Mouse (Mus musculus) retina, adult 2 months (tissue): Measurements from ENCODE around the gene Pdia5.
A peak's percentile ranks its signal among the peaks of the same experiment; 100 is the strongest.

Experiments used
- DNase-seq: peaks from one replicate; pipeline ENCODE4 v3.0.0-alpha.2; 2012; ENCODE audit warnings: low read depth, low spot score

Pdia5 gene

DNA sequence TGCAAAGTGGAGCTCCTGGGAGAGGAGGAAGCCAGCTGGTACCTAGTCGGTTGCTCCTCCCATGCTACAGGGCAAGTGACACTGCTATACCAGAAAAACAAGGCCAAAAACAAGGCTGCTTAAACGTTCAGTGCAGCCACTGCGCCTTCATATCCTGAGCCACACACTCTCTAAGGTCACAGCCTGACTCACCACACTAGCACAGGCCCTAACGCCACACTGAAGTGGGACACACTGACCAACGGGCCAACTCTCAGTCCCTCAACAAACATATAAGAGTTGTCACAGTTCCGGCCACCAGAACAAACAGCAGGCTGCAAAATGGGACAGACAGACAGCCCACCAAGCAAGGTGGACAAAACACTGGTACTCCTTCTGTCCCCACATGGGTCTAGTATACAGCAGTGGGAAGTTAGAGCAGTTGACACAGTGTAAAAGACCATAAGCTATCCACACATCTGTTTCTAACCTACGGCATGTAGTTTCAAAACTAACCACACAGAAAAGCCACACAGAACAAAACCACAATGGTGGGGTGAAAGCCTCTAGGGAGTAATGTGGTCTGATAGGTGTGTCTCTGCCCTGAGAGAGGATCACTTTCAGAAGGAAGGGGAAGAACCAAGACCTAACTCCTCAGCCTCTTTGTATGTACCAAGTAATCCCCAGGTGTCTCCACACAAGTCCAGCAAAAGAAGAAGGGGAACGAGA lies 6.0 kb downstream of the Pdia5 start:
- DNase-seq, result no peak

DNA sequence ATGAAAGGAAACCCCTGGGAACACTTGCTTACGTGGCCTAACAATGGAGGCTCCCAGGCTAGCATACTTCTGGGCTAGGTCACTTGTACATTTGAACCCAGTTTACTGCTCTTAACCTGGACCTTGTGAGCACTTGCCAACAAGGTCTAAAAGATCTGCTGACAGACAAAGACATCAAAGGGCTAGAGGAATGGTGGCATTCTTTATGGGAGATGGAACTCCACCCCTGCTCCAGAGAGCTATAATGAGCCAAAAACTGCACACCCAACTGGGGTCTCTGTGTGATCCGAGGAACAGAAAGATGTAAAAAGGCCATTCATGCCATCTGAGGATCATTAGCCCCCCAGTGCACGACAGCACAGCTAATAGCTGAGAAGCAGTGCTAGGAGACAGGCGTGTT lies 6.6 kb downstream of the Pdia5 start:
- DNase-seq, result no peak

DNA sequence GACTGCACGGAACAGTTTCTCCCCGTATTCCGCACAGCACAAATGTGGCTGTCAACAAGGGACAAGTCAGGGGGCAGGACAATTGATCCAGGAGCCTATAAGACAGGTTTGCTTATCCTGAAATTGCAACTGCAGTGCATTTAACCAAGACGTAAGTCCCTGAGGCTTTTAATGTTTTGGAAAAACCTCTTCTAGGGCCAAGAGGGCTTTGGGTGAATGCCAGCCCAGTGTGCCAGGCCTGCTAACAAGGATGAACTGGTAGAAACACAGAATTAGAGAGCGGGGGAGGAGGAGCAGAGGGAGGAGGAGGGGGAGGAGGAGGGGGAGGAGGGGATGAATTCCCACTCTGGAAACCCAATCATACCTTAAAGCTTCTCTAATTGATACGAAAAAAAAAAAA lies 11.4 kb downstream of the Pdia5 start:
- DNase-seq, result no peak

DNA sequence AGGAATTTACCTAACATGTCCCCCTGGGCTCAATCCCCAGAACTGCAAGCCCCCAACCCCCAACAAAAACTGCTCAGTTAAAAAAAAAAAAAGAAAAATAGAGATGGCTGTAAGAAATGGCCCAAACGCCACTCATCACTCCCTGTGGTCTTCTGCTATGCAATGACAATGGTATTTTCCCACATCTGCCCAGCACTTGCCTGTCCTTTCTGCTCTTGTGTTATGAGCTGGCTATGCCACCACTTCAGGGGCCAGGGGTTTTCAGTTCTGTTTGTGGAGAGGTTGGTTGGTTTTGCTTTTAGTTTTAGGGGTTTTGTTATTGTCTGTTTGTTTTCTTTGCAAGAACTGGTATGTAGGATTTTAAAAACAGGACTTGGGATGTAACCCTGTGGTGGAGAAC lies 13.4 kb downstream of the Pdia5 start:
- no peak for DNase-seq

DNA sequence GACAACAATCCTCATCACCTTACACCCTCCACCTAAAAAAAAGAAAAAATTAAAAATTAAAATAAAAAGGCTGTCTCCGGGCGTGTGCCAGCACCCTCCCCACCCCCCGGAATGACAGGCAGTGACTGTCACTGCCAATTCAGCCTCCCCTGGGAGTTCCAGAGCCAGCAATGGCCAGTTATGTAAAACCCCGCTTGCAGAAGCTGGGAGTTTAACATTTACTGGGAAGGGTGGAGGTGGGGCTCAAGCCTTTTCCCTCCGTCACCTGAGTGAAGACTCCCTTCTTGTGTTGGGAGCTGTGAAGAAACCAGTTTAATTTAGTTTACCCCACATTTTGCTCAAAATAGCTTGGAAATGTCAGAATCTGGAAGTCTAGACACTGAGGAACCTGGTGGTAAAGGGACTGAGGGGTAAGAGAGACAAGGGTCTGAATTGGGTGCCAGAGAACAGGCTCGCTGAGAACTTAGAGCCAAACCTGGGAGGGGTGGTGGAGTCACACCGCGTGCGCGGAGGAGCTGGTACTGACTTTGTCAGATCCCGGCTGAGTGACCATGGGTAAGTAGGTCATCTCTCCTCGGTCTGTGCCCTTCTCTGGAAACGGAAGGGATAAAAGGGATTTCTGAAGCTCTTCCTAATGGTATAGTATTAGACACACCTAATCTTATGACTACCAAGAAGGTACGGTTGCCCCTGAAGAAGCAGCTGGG lies 18.0 kb downstream of the Pdia5 start:
- DNase-seq, result no peak

DNA sequence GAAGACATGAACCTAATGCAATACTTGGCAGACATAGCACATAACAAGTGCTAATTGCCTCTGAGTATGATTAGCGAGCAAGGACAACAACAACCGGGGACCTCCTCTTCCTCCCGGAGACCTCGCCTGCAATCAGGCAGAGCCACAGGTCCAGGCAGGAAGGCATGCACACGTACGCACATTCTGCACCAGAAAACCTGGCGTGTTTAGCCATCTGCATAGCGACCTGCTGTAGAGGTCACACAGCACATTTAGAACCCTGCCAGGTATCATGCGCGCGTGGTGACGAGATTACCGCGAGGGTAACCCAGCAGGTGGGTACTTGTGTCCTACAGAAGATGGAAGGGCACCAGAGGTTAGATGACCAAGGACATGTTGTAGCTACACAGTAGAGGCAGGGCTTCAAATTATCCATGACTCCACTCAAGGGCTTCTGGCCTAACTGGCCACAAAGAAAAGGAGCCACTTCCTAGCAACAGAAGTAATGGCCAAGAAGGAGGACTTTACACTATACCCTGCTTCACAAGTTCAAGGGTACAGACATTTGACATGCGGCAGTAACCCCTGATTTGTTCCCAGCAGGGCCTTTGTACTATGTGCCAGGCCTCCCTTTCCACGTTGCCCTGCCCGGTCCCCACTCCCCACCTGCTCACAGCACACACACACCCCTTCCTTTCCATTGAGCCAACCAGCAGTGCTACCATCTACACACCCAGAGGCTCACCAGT lies 18.7 kb downstream of the Pdia5 start:
- no peak for DNase-seq

DNA sequence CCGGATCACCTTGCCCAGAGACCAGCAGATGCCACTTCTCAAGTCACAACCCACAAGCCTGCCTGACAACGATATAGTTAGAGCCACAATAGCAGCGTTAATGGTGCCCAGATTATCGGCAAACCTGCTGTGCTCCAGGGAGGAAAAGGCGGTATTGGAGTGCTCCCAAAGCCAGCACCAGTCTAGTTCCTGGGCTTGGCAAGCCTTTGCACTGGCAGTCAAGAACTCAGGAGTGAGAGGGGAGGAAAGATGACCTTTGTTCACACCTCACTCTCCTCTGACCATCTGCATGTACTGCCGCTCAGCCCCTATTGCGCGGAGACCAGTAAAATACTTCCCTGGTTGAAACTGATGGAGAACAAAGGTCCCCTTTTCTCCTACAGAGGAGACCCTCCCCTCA lies 19.7 kb downstream of the Pdia5 start:
- DNase-seq, result no peak

DNA sequence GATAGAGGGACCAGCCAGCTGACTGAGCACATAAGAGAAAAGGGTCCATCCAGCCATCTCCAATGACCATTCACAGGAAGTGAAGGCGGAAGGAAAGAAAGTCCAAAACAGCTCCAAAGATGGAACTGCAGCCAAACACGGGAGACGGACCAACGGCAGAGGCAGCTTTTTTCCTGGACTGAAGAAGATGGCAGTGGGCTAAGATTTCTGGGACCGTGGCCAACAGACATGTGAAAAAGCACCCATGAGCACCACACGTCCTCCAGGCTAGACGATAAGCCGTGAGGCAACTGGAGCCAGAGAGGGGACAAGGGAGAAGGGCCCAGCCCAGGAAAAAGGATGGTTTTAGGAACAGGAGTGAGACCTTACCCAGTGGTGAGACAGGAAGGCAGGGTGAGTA lies 20.6 kb downstream of the Pdia5 start:
- DNase-seq, result no peak

DNA sequence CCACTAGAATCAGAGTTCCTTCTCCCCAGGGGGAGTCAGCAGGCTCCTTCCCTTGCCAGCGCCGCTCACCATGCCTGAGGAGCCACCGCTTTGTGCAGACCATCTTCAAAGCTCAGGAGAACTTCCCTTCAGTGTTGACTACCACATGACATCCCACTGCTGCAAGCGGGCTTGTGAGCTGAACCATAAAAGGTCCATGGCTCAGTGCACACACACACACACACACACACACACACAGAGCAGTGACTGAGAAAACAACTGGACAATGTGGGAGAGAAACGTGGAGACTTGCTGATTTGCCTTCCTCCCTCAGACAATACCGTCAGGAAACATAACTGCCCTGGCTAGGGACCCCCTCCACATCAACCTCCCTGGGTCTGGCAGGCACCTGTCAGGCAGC lies 21.7 kb downstream of the Pdia5 start:
- DNase-seq, result no peak

DNA sequence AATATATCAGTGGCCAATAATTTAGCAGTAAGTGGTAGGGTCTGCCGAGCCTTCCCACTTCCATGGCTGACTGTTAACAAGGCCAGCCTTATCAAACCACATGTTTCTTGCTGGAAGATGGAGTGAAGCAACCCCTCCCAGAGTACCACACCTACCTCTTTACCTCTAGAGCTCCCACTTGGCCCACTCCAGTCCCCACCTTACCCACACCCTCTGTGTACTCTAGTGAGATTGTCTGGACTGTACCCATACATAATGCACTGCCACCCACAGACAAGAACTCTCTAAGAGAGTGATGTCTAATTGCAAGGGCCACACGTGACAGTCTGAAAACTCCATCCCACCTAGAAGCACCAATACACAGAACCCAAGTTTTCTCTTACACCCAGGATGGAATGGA lies 23.6 kb downstream of the Pdia5 start:
- no peak for DNase-seq

DNA sequence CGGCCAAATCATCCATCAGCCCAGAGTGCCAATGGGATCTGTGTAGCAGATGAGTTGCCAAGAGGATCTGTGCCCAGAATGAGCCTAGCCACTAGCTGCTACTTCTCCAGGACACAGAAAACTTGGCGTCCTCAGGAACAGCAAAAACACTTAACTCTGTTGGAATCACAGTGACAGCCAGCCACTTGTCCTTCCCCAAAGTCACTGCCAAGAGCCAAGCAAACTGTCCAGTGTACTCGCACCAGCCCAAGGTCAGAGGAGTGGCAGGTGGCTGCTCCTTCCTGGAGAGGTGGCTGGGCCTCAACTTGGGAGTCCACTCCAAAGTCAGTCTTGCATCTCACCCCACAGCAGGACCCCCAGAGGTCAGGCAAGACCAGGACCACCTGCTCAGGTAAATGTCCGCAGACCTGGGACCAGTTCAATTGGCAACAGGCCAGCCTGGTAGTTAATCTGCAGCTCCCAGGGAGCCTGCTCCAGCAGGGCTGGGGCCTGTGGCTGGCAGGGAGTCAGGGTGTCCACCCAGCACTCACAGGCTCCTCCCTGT lies 24.8 kb downstream of the Pdia5 start:
- DNase-seq, result no peak

DNA sequence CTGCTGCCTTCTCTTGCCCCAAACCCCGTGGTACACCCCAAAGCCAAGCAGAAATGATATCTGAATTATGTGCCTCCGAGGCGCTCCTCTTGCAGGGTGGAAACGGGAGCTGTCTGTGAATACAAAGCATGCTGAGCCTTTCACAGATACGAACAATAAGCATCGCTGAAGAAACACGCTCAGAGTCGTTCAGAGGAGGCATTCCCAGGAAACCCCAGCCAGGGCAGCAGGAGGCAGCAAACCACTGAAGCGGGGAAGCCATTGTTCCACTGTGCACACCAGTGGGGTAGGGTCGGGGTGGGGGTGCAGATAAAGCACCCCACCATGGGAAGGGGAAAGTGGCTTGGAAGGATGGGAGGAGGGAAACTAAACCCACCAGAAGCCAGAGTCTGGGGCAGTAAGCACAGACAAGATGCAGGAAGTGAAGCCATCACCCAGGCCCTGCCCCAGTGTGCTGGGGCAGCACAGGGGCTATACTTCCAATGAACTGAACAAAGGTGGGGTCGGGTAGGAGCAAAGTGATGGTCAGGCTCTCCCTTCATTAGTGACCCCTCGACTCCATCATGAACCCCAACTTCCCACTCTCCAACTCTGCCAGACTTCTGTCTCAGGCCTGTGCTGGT lies 25.9 kb downstream of the Pdia5 start:
- DNase-seq, result no peak

DNA sequence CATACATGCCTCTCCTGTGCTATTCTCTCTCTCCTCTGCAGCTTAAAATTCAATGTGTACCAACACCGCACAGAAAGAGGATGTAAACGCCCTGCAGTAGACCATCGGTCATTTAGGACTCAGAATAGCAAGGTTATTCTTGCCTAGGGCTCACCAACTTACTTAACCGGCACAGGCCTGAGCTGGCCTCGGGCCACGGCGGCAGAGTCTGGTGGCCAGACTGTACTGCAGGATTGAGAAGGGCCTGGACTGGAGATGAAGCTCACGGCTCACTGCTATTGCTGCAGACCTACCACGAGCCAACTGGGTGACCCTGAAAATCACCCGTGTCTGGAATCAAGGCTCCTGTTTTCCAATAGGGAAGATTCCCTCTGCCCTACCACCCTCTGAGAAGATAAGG lies 27.0 kb downstream of the Pdia5 start:
- no peak for DNase-seq

DNA sequence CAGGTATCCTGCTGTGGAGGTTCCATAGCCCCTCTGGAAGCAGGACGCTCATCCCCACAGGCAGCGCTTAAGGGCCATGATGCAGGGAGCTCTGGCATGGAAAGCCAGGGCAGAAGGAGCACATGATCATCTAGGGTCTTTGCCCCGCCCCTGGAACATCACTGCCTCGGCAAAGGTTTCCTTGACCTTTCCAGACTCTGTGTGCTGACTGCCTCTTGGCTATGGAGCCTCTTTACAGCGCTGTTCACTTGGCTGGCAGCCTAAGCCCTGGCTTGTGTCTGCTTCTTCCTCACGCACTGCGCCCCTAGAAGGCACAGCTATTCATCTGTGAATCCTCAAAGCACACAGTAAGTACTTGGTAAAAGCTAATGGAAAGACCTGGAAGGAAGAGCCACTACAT lies 27.7 kb downstream of the Pdia5 start:
- DNase-seq, result no peak

DNA sequence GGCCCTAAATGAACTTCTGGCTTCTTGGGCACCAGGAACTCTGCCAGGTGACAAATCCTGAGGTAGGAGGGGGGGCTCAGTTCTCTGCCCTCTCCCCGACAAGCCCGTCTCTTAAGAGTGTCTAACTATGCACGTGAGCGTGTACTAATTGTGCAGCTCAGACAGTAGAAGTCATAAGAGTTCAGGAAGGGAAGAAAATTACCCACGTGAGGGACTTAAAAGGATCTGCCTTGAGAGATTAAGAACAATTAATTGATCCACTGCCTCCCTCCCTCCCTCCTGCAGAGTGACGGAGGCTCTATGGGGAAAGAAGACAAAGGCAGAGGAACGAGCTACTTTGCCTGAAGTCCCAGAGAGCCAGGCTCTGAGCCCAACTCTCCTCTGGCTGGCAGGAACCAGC lies 31.1 kb downstream of the Pdia5 start:
- DNase-seq, result peak; percentile 47

DNA sequence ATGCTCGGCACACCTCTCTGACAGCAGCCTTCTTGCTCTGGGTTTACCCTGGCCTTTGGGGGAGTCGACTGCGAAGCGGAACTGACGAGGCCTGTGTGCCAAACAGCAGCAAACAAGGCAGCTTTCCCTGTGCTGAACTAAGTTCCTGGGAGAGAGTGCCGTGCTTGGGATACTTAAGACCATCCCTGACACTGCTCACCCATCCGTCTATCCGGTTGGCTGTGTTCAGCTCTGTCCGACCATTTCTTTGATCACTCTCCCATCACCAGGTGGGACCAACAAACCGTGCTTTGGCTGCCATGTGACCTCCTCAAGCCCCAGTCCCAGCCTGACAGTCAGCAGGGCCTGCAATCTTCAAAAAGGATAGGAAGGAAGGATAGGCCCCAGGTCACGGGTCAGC lies 32.4 kb downstream of the Pdia5 start:
- DNase-seq, result no peak

DNA sequence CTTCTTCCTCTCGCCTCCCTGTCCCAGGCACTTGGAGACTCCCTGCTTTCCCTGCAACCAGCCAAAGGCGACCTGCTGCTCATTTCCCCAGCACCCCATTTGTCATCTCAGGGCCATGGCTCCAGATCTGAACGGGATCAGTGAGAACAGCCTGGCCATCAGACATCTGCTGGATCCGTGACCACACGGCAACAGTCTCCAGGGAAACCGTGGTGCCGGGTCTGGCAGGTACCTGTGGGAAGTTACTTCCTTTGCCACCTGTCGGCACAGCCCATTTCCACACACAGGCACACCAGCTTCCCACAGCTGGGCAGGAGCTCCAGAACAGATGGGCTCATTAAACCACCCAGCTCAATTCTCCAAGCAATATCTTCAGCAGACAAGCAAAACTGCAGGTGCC lies 33.2 kb downstream of the Pdia5 start:
- DNase-seq, result no peak

DNA sequence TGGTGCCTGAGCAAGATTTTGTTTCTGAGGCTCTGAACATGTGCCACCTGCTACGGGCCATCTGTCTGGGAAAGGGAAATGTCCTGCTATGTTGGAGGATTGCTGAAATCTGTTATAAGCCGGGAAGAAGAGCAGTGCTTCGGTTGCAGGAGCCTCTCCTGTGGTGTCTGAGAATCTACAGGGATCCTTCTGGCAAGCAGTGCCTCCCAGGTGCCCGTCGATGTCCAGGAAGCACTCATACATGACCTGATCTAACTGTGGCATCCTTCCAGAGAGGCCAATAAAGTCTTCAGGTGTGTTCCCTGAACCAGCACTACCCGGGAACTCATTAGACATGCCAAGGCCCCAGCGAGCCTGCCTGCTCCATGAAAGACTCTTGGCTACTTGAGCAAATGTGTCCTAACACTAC lies 33.7 kb downstream of the Pdia5 start:
- no peak for DNase-seq

DNA sequence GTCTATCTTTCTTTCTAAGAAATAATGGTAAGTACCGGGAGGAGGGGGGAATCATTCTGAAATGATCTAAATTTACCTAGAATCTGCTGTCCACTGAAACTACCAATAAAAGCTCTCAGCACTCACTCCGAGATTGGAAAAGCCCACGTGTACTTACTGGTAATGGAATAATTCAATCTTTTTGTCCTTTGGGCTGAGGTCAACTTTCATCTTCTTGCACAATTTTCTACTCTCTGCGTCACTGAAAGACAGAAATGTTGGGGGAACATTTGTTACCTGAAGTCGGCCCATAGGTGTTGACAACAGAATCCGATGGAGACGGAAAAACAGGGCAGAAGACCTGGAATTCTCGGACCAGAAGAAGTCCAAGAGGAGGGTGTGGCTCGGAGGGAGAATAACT lies 34.4 kb downstream of the Pdia5 start:
- no peak for DNase-seq

DNA sequence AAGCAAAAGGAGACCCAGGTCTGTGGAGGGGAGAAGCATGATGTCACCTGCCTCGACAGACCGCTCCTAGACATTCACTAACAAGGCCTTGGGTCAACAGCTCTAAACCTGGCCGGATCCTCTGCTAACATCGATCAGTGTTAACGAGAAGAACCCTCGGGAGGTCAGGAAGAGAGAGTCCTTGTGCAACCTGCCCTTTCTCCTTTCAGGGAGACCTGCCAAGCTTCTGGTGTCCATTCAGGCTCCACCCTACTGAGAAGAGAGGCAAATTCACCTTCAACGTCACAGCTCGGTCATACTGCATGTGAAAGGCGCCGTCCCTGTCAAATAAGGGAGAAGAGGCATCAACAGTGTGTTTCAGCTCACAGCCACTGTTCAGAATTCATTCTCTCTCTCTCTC lies 34.9 kb downstream of the Pdia5 start:
- no peak for DNase-seq

DNA sequence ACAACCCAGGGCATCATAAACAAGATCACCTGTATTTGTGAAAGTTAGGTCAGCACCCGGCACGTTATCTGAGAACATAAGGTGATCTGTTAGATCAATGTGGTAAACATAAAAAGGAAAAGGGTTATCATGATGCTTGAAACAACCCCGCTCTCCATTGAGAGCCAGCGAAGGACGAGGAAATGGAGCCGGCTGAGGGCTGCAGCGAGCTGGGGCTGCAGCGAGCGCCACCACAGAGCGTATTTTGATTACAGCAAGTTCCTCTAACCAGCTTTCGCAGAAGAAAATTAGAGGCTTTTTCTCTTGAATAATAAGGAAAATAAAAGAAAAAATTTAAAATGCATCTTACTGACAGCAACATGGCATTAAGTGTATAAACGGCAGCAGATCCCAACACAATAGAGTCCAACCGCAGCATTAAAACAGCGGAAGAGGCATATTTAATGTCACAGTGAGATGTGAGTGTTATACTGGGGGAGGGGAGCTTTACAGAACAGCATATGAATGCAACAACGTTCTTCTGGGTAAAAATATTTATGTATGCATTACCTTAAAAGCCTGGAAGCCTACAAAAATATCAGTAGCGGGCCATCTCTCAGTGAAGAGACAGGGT lies 40.5 kb downstream of the Pdia5 start:
- no peak for DNase-seq

DNA sequence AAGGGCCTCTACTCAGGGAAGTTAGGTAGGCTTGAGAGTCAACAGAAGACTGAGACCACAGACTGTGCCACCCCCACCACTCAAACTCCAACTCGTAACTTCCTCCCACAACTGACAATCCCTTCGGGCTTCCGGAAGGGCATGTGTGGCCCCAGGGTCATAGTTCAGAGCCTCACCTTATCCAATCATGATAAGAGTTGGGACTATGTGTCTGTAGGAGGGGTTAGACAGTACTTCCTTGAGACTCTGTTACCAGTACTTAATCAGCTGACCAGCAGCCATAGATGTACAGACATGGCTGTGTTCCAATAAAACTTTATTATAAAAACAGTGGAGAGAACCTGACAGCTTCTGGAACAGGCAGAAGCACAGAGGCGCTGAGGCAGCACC lies 48.7 kb downstream of the Pdia5 start:
- DNase-seq, result no peak
